Mouse (Mus musculus): ENCODE data around the gene Adgre4.
A peak's percentile ranks its signal among the peaks of the same experiment; 100 is the strongest.

GRCm38 (mm10) chr17:55749786-55750185 is at the start of gene Adgre4:
- TF ChIP-seq MAX (IDR thresholded peaks at IDR 0.05; ENCODE audit: low read length) (no peak), GATA1 (IDR thresholded peaks at IDR 0.05; ENCODE audit: low read depth, low read length) (peak; percentile 83), EP300 (IDR thresholded peaks at IDR 0.05; ENCODE audit: low read depth in 1 of 2, low read length in 2 of 2) (peak; percentile 72 to 97), POLR2AphosphoS2 (IDR thresholded peaks at IDR 0.05; ENCODE audit: low read length) (no peak), NRF1 (IDR thresholded peaks at IDR 0.05; ENCODE audit: insufficient read depth, low read depth, low read length, poor library complexity, severe bottlenecking) (no peak), CTCF (IDR thresholded peaks at IDR 0.05 in 2 of 3, conservative IDR thresholded peaks at IDR 0.05 in 1 of 3; ENCODE audit: control insufficient read depth in 1 of 3, insufficient read depth in 1 of 3, low read depth in 2 of 3, low read length in 3 of 3, poor library complexity in 1 of 3, severe bottlenecking in 1 of 3) (no peak), POLR2A (IDR thresholded peaks at IDR 0.05; ENCODE audit: control insufficient read depth in 1 of 2, insufficient read depth in 1 of 2, low read depth in 1 of 2, low read length in 2 of 2, poor library complexity in 1 of 2) (no peak)
